Mouse (Mus musculus) kidney, embryonic 16.5 days (tissue): ENCODE data around the gene Cela2a. TPM values are rescaled to one million over a fixed set of nuclear protein-coding genes. Genes with fewer than 3 reads are reported as not detected.

Experiments
- polyA plus RNA-seq: library from polyadenylated mRNA; unstranded; fragments of >200 nt; fragmentation: Nextera tagmentation; extraction: Ambion mirVana; gene quantifications from 2 replicates; pipeline ENCODE4 v1.2.1, GENCODE M21; 2015

The Cela2a gene
- polyA plus RNA-seq, 1 experiment from 2014 or later: not detected

Other genes with a start within 250 kb of the Cela2a start
- 76.4 and 85.2 TPM in 2 replicates for gene Fblim1, start 220.1 kb downstream of the Cela2a start, polyA plus RNA-seq
- gene Tmem82, start 207.5 kb downstream of the Cela2a start, polyA plus RNA-seq: 4.3 and 5.4 TPM in 2 replicates
- gene Slc25a34, start 202.3 kb downstream of the Cela2a start, polyA plus RNA-seq: 0.54 and 0.69 TPM in 2 replicates
- 6.4 TPM in 2 replicates for gene Plekhm2, start 161.3 kb downstream of the Cela2a start, polyA plus RNA-seq
- gene Rsc1a1, start 140.6 kb downstream of the Cela2a start, polyA plus RNA-seq: 0.62 TPM in 1 of 2 replicates, not detected in the other
- gene Ddi2, start 102.7 kb downstream of the Cela2a start, polyA plus RNA-seq: 19.1 and 20.9 TPM in 2 replicates
- gene Agmat, start 79.5 kb downstream of the Cela2a start, polyA plus RNA-seq: 1.7 and 2.0 TPM in 2 replicates
- gene Dnajc16, start 35.2 kb downstream of the Cela2a start, polyA plus RNA-seq: 5.4 and 5.8 TPM in 2 replicates
- 30.2 and 31.8 TPM in 2 replicates for gene Casp9, start 32.5 kb downstream of the Cela2a start, polyA plus RNA-seq
- gene Ctrc, start 20.2 kb upstream of the Cela2a start, polyA plus RNA-seq: not detected in 2 replicates
- gene Efhd2, start 48.8 kb upstream of the Cela2a start, polyA plus RNA-seq: 58.5 and 62.4 TPM in 2 replicates
- 0.74 and 1.0 TPM in 2 replicates for gene Fhad1, start 188.9 kb upstream of the Cela2a start, polyA plus RNA-seq